Mouse (Mus musculus) lung, embryonic 14.5 days (tissue): ENCODE measurements around the gene Sema6d. TPM values are rescaled to one million over a fixed set of nuclear protein-coding genes. Genes with fewer than 3 reads are reported as not detected.

Experiments
- ATAC-seq: fragments of 200-750 bp; cut with Nextera tagmentation; 2 replicates; pipeline ENCODE4 v1.8.0; 2017; ENCODE audit warnings: mild to moderate bottlenecking, moderate TSS enrichment, moderate library complexity; ENCODE audit not compliant: insufficient read depth
- DNase-seq: peaks from one replicate; pipeline ENCODE4 v3.0.0-alpha.2; 2015
- H3K27ac ChIP-seq: fragments of 300-500 bp; sonication (generic); 2 replicates; pipeline ENCODE4 v1.5.1; 2014; ENCODE audit warnings: low read depth, mild to moderate bottlenecking, moderate library complexity
- H3K27me3 ChIP-seq: fragments of 300-500 bp; sonication (generic); 2 replicates; pipeline ENCODE4 v1.6.1; 2014; ENCODE audit warnings: low read length, control low read depth; ENCODE audit not compliant: insufficient read depth
- H3K36me3 ChIP-seq: fragments of 300-500 bp; sonication (generic); 2 replicates; pipeline ENCODE4 v1.6.1; 2014; ENCODE audit warnings: control low read depth; ENCODE audit not compliant: insufficient read depth
- H3K4me1 ChIP-seq: fragments of 300-500 bp; sonication (generic); 2 replicates; pipeline ENCODE4 v1.6.1; 2014; ENCODE audit warnings: antibody characterized with exemption, control low read depth; ENCODE audit not compliant: insufficient read depth
- H3K4me2 ChIP-seq: fragments of 300-500 bp; sonication (generic); 2 replicates; pipeline ENCODE4 v1.6.1; 2014; ENCODE audit warnings: mild to moderate bottlenecking
- H3K4me3 ChIP-seq: fragments of 300-500 bp; sonication (generic); 2 replicates; pipeline ENCODE4 v1.5.1; 2014; ENCODE audit warnings: low read depth, low read length
- H3K9ac ChIP-seq: fragments of 300-500 bp; sonication (generic); 2 replicates; pipeline ENCODE4 v1.6.1; 2014
- H3K9me3 ChIP-seq: fragments of 300-500 bp; sonication (generic); 2 replicates; pipeline ENCODE4 v1.6.1; 2016; ENCODE audit warnings: low read depth, low read length, control low read depth
- CTCF ChIP-seq: IDR thresholded peaks from 2 replicates; pipeline ENCODE4 v1.5.1; 2016; ENCODE audit warnings: antibody characterized with exemption, low read depth
- WGBS: fragments of 180-500 bp; shearing (Covaris S2); extraction: QIAGEN DNeasy Blood & Tissue Kit; methylation state at CpG from one replicate; pipeline ENCODE4 v1.1.7; 2014; 5-methylcytosine and 5-hydroxymethylcytosine counted together
- polyA plus RNA-seq: library from polyadenylated mRNA; unstranded; fragments of >200 nt; fragmentation: Nextera tagmentation; extraction: Ambion mirVana; gene quantifications from 2 replicates; pipeline ENCODE4 v1.2.1, GENCODE M21; 2014

Sema6d gene
- polyA plus RNA-seq, 1 experiment from 2014 or later, result 26.7 TPM

DNA sequence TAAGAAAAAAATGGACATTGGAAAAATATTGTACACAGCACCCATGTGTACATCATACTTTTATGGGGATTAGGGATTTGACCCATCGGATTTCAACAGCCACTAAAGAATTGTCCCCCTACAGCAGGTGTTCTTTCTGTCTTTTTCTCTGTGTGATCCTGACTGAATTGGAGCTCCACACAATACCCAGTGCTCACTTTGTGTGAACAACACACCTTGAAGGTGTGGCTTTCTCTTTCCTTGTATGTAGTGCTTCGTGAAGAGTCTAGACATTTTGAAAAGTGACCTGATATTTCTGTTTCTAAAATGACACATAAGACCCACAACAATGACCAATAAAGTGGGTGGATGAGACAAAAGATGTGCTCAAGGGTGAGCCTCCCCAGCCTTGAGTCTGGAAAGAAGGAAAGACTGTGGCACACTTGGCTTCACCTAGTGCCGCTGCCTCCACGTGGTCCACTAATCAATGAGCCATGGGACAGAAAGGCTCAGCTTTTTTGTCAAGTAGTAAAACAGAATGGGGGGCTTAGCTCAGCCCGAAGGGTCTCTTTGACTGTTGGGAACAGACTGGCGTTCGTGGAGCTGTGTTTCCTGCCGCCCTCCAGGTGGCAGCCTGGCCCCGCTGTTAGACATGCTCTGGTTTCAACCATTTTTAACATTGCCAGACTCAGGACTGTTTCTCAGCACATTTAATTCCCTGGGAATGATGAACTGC, 10.9 kb downstream of the Sema6d start:
- Histone ChIP-seq H3K9me3 (no peaks in the 10 kb centered on the region), H3K27me3 (no peaks in the 10 kb centered on the region), H3K36me3 (no peaks in the 10 kb centered on the region), H3K4me1 (no peaks in the 10 kb centered on the region), H3K27ac (no peak overlapping the region), H3K4me2 (no peak overlapping the region), H3K9ac (no peak overlapping the region), H3K4me3 (no peak overlapping the region)
- DNase-seq (peak; percentile 85), ATAC-seq (peak; percentile 54)
- TF ChIP-seq CTCF, result peak; percentile 85
- whole genome bisulfite sequencing, result 24% methylated on average over 9 of the region's 9 CpGs

DNA sequence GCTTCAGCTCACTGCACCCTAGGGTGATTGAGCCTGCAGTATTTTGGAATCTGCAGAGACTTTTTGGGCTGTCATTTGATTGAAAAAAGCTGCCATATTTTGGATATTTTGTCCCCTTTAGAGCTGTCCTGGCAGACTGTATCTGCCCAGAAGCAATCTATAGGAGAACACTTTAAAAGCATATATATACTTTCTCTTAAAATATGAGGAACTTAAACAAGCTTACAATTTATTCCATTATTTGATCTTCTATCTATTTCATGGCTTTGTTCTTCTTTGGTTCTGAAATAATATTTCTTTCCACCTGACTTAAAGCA, 11.4 kb downstream of the Sema6d start:
- Histone ChIP-seq H3K27ac (no peak overlapping the region), H3K9ac (no peak overlapping the region), H3K4me2 (no peak overlapping the region), H3K36me3 (no peaks in the 10 kb centered on the region), H3K27me3 (no peaks in the 10 kb centered on the region), H3K4me3 (no peak overlapping the region), H3K4me1 (no peaks in the 10 kb centered on the region), H3K9me3 (no peaks in the 10 kb centered on the region)
- DNase-seq (no peak), ATAC-seq (peak; percentile 35; the same call in 1 of the 2 replicates)
- TF ChIP-seq CTCF, result no peak

DNA sequence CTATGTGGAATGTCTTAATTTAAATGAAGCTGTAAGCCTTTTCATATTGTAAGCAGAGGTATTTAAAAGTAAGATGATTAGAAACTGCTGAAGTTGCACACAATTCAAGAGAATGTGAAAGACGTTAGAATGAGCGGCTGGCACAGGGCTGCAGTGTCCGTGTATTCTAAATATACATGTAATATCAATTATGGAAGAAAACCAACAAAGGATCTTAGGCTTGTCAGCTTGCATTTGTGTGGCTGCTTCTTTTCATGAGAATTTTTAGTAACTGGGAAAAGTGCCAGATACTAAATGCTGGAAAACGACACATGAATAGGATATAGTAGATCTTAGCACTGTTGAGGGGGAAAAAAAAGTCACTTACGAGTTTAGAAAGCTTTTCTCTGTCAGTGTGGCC, 11.8 kb downstream of the Sema6d start:
- Histone ChIP-seq H3K9me3 (no peaks in the 10 kb centered on the region), H3K4me3 (no peak overlapping the region), H3K4me1 (no peaks in the 10 kb centered on the region), H3K36me3 (no peaks in the 10 kb centered on the region), H3K4me2 (no peak overlapping the region), H3K27me3 (no peaks in the 10 kb centered on the region), H3K27ac (no peak overlapping the region), H3K9ac (no peak overlapping the region)
- DNase-seq (peak; percentile 82), ATAC-seq (no peak)
- 25% methylated on average over 5 of the region's 5 CpGs for WGBS
- TF ChIP-seq CTCF, result no peak

DNA sequence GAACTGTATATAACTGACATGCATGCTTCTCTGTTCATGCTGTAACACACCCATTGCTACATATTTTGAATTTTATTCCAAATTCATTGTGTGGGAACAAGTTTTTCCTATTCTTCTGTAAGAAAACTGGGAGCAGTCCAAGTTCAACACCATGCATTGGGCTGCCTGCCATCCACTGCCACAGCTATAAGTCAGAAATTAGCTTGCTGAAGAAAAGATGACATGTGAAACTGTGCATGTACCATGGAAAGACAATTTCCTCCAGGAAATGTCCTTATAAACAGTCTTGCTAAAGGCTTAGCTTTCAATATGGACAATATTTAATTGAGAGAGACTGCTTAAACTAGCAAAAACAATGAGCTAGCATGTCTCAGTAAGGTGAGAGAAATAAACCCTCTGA, 13.5 kb downstream of the Sema6d start:
- Histone ChIP-seq H3K27me3 (no peaks in the 10 kb centered on the region), H3K9me3 (no peaks in the 10 kb centered on the region), H3K9ac (no peak overlapping the region), H3K4me1 (no peaks in the 10 kb centered on the region), H3K4me3 (no peak overlapping the region), H3K4me2 (no peak overlapping the region), H3K36me3 (no peaks in the 10 kb centered on the region), H3K27ac (no peak overlapping the region)
- TF ChIP-seq CTCF, result no peak
- ATAC-seq (0 out of 2 replicates have a peak, but pooled peaks have one; percentile 24), DNase-seq (peak; percentile 81)

DNA sequence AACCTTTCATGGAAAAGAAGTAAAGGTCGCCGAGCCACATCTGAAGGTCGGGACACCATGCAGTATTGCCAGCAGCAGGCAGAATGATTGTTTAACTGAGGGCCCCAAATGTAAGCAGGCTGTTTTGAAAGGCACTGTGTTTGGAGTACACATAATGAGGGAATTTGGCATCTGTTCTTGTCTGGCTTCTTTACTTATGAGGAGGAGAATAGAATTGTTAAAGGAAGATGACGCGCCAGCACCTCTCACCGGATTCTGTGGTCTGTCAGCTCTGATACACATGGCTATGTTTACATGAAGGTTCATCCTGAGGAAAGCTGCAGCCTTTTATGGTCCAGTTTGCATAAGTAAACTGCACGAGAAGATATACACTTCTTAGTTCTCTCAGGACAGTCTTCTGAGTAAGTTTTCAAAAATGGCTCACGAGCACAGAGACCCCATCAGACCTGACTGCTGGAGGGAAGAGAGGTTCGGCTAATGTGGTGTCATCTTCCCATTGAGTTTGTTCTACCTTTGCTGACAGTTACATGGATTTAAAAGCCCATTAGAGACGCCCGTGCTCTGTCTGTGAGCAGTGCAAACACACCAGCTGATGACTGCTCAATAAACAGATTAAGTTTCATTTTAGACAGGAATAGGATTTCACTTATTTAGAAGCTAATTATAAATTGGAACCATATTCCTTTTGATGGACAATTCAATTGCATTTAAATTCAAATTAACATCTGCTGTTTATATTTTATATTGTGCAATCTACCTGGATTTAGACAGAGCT, 28.9 kb downstream of the Sema6d start:
- no peak for TF ChIP-seq CTCF
- ATAC-seq (peak; percentile 54; the same call in 1 of the 2 replicates), DNase-seq (peak; percentile 65)
- H3K9ac ChIP-seq, result no peak overlapping the region
- H3K9me3 ChIP-seq, result no peaks in the 10 kb centered on the region
- WGBS, result 27% methylated on average over 11 of the region's 11 CpGs
- H3K4me2 ChIP-seq, result no peak overlapping the region
- no peaks in the 10 kb centered on the region for H3K36me3 ChIP-seq
- H3K27me3 ChIP-seq, result no peaks in the 10 kb centered on the region
- H3K4me3 ChIP-seq, result no peak overlapping the region
- H3K4me1 ChIP-seq, result no peaks in the 10 kb centered on the region
- no peak overlapping the region for H3K27ac ChIP-seq

- no peak for TF ChIP-seq CTCF
- Histone ChIP-seq H3K27me3 (no peaks in the 10 kb centered on the region), H3K4me1 (no peaks in the 10 kb centered on the region), H3K9ac (no peak overlapping the region), H3K4me3 (no peak overlapping the region), H3K36me3 (no peaks in the 10 kb centered on the region), H3K27ac (no peak overlapping the region), H3K4me2 (no peak overlapping the region), H3K9me3 (no peaks in the 10 kb centered on the region)
- WGBS, result 73% methylated on average over 1 of the region's 1 CpGs
- DNase-seq (no peak), ATAC-seq (no peak)
Observed at GRCm38 (mm10) chr2:124120355-124120754, 30.6 kb downstream of the Sema6d start.

DNA sequence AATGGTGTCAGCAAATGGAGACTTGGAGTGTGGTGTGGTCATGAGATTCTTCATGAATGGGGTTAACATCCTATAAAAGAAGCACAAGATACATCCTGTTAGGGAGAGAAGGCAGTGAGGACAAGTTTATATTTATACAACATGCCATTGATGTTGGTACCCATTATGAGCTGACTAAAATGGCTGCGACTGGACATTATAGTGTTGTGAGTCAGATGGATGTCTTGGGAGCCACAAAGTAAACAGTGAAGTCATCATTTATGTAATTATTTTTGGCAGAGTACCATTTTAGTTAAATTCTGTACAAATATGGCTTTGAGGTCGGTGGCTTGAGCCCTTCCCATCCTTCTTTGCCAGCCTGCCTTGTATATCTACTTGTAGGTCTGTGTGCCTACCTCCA, 31.8 kb downstream of the Sema6d start:
- no peak for TF ChIP-seq CTCF
- 35% methylated on average over 2 of the region's 2 CpGs for WGBS
- Histone ChIP-seq H3K36me3 (no peaks in the 10 kb centered on the region), H3K9me3 (no peaks in the 10 kb centered on the region), H3K4me2 (no peak overlapping the region), H3K27ac (no peak overlapping the region), H3K27me3 (no peaks in the 10 kb centered on the region), H3K9ac (no peak overlapping the region), H3K4me1 (no peaks in the 10 kb centered on the region; the same call in 1 of the 2 replicates), H3K4me3 (no peak overlapping the region)
- ATAC-seq (peak; percentile 77), DNase-seq (peak; percentile 67)
